Mouse (Mus musculus) brain, embryonic 14.5 days (tissue): ENCODE data around the gene Fancc.

ENCODE experiments used
- CTCF ChIP-seq: fragments of 200-500 bp; IDR thresholded peaks from 2 replicates; pipeline ENCODE4 v1.5.1; 2012; ENCODE audit warnings: inconsistent platforms, mild to moderate bottlenecking, moderate library complexity, borderline replicate concordance; ENCODE audit not compliant: insufficient read depth, insufficient read length; ENCODE audit errors: extremely low read depth
- POLR2A ChIP-seq: fragments of 200-500 bp; IDR thresholded peaks from 2 replicates; pipeline ENCODE4 v1.6.1; 2012; ENCODE audit warnings: mild to moderate bottlenecking, inconsistent platforms, borderline replicate concordance; ENCODE audit not compliant: poor library complexity, insufficient read depth, insufficient read length, severe bottlenecking; ENCODE audit errors: extremely low read depth

DNA sequence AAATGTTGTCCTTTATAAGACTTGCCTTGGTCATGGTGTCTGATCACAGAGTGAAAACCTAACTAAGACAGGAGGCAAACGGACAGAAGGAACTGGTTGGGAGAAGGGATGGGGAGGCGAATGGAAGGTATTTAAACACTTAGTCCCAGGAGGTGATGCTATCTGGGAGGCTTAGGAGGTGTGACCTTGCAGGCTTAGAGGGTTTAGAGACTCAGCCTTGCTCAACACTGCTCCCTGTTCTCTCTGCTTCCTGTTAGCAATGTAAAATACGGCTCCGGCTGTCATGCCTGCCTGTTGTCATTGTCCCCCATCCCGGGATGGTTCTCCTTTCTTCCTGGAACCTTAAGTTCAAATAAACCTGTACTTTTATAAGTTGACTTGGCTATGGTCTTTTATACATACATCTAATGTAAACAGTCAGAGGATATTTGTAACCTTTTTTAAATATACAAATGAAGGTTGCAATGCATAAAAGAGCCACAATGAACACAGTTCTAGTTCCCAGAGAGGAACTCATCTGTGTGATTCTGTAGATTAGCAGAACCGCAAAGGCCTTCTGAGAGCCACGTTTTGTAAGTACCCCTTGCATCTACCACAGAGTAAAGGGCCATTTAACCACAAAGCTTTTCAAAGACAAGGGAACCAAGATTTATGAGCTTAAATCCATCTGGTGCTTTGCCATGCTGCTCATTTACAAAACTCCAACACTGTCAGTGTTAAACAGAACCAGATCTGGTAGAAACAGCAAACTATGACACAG, 102.6 kb downstream of the Fancc start:
- TF ChIP-seq POLR2A, result no peak
- no peak for TF ChIP-seq CTCF
